Mouse (Mus musculus): ENCODE measurements around the gene Fbxw21. TPM values are rescaled to one million over a fixed set of nuclear protein-coding genes. Genes with fewer than 3 reads are reported as not detected.

The Fbxw21 gene
- polyA plus RNA-seq, 1 experiment from 2014 or later: not detected

- no peak overlapping the region for H3K9ac ChIP-seq (ENCODE audit: low read depth, low read length)
- no peak for ATAC-seq
- H3K27ac ChIP-seq (ENCODE audit: low read length): no peak overlapping the region
- WGBS: 92% methylated on average over 5 of the region's 5 CpGs
- no peaks in the 10 kb centered on the region for H3K27me3 ChIP-seq (ENCODE audit: control insufficient read depth, insufficient read depth, low read depth, low read length)
- H3K4me1 ChIP-seq (ENCODE audit: control insufficient read depth, insufficient read depth, low read length): no peaks in the 10 kb centered on the region
- no peak overlapping the region for H3K4me3 ChIP-seq (ENCODE audit: low read depth, low read length)
- H3K4me2 ChIP-seq (ENCODE audit: low read length): no peak overlapping the region
- no peaks in the 10 kb centered on the region for H3K36me3 ChIP-seq (ENCODE audit: control insufficient read depth, insufficient read depth, low read length)
- no peaks in the 10 kb centered on the region for H3K9me3 ChIP-seq (replicated peaks; ENCODE audit: control insufficient read depth, low read length, poor library complexity, severe bottlenecking)
Measured at GRCm38 (mm10) chr9:109130076-109130475, 31.8 kb downstream of the Fbxw21 start.

GRCm38 (mm10) chr9:109128211-109128610, 33.6 kb downstream of the Fbxw21 start:
- H3K9ac ChIP-seq (ENCODE audit: low read depth, low read length): no peak overlapping the region
- H3K4me3 ChIP-seq (ENCODE audit: low read depth, low read length): no peak overlapping the region
- H3K9me3 ChIP-seq (replicated peaks; ENCODE audit: control insufficient read depth, low read length, poor library complexity, severe bottlenecking): no peaks in the 10 kb centered on the region
- H3K27ac ChIP-seq (ENCODE audit: low read length): no peak overlapping the region
- H3K4me1 ChIP-seq (ENCODE audit: control insufficient read depth, insufficient read depth, low read length): no peaks in the 10 kb centered on the region
- H3K36me3 ChIP-seq (ENCODE audit: control insufficient read depth, insufficient read depth, low read length): no peaks in the 10 kb centered on the region
- 56% methylated on average over 3 of the region's 3 CpGs for WGBS
- ATAC-seq: no peak
- no peak overlapping the region for H3K4me2 ChIP-seq (ENCODE audit: low read length)
- no peaks in the 10 kb centered on the region for H3K27me3 ChIP-seq (ENCODE audit: control insufficient read depth, insufficient read depth, low read depth, low read length)

GRCm38 (mm10) chr9:109127076-109127475, 34.8 kb downstream of the Fbxw21 start:
- ATAC-seq: no peak
- Histone ChIP-seq H3K9me3 (replicated peaks; ENCODE audit: control insufficient read depth, low read length, poor library complexity, severe bottlenecking) (no peaks in the 10 kb centered on the region), H3K4me1 (ENCODE audit: control insufficient read depth, insufficient read depth, low read length) (no peaks in the 10 kb centered on the region), H3K4me3 (ENCODE audit: low read depth, low read length) (no peak overlapping the region), H3K36me3 (ENCODE audit: control insufficient read depth, insufficient read depth, low read length) (no peaks in the 10 kb centered on the region), H3K27ac (ENCODE audit: low read length) (no peak overlapping the region), H3K9ac (ENCODE audit: low read depth, low read length) (no peak overlapping the region), H3K4me2 (ENCODE audit: low read length) (no peak overlapping the region), H3K27me3 (ENCODE audit: control insufficient read depth, insufficient read depth, low read depth, low read length) (no peaks in the 10 kb centered on the region)
- 88% methylated on average over 4 of the region's 4 CpGs for WGBS

- H3K4me2 ChIP-seq (ENCODE audit: low read length): no peak overlapping the region
- no peaks in the 10 kb centered on the region for H3K9me3 ChIP-seq (replicated peaks; ENCODE audit: control insufficient read depth, low read length, poor library complexity, severe bottlenecking)
- no peak for ATAC-seq
- WGBS: 74% methylated on average over 3 of the region's 3 CpGs
- H3K36me3 ChIP-seq (ENCODE audit: control insufficient read depth, insufficient read depth, low read length): no peaks in the 10 kb centered on the region
- no peak overlapping the region for H3K9ac ChIP-seq (ENCODE audit: low read depth, low read length)
- H3K4me3 ChIP-seq (ENCODE audit: low read depth, low read length): no peak overlapping the region
- H3K27me3 ChIP-seq (ENCODE audit: control insufficient read depth, insufficient read depth, low read depth, low read length): no peaks in the 10 kb centered on the region
- no peaks in the 10 kb centered on the region for H3K4me1 ChIP-seq (ENCODE audit: control insufficient read depth, insufficient read depth, low read length)
- no peak overlapping the region for H3K27ac ChIP-seq (ENCODE audit: low read length)
Measured at GRCm38 (mm10) chr9:109125481-109125880, 36.4 kb downstream of the Fbxw21 start.

- Histone ChIP-seq H3K4me1 (ENCODE audit: control insufficient read depth, insufficient read depth, low read length) (no peaks in the 10 kb centered on the region), H3K9ac (ENCODE audit: low read depth, low read length) (no peak overlapping the region), H3K27ac (ENCODE audit: low read length) (no peak overlapping the region), H3K4me3 (ENCODE audit: low read depth, low read length) (no peak overlapping the region), H3K4me2 (ENCODE audit: low read length) (no peak overlapping the region), H3K36me3 (ENCODE audit: control insufficient read depth, insufficient read depth, low read length) (no peaks in the 10 kb centered on the region), H3K27me3 (ENCODE audit: control insufficient read depth, insufficient read depth, low read depth, low read length) (no peaks in the 10 kb centered on the region), H3K9me3 (replicated peaks; ENCODE audit: control insufficient read depth, low read length, poor library complexity, severe bottlenecking) (no peaks in the 10 kb centered on the region)
- 70% methylated on average over 2 of the region's 2 CpGs for WGBS
- ATAC-seq: no peak
Measured at GRCm38 (mm10) chr9:109125043-109125442, 36.8 kb downstream of the Fbxw21 start.

GRCm38 (mm10) chr9:109124164-109124563, 37.7 kb downstream of the Fbxw21 start:
- H3K4me2 ChIP-seq (ENCODE audit: low read length): no peak overlapping the region
- WGBS: 80% methylated on average over 3 of the region's 3 CpGs
- no peaks in the 10 kb centered on the region for H3K27me3 ChIP-seq (ENCODE audit: control insufficient read depth, insufficient read depth, low read depth, low read length)
- no peak for ATAC-seq
- peaks cover 3% of the 10 kb centered on the region for H3K36me3 ChIP-seq (ENCODE audit: control insufficient read depth, insufficient read depth, low read length)
- H3K9ac ChIP-seq (ENCODE audit: low read depth, low read length): no peak overlapping the region
- H3K27ac ChIP-seq (ENCODE audit: low read length): no peak overlapping the region
- no peaks in the 10 kb centered on the region for H3K9me3 ChIP-seq (replicated peaks; ENCODE audit: control insufficient read depth, low read length, poor library complexity, severe bottlenecking)
- no peaks in the 10 kb centered on the region for H3K4me1 ChIP-seq (ENCODE audit: control insufficient read depth, insufficient read depth, low read length)
- no peak overlapping the region for H3K4me3 ChIP-seq (ENCODE audit: low read depth, low read length)

- no peak overlapping the region for H3K4me3 ChIP-seq (ENCODE audit: low read depth, low read length)
- no peak overlapping the region for H3K4me2 ChIP-seq (ENCODE audit: low read length)
- WGBS: 53% methylated on average over 6 of the region's 6 CpGs
- no peak overlapping the region for H3K27ac ChIP-seq (ENCODE audit: low read length)
- no peaks in the 10 kb centered on the region for H3K27me3 ChIP-seq (ENCODE audit: control insufficient read depth, insufficient read depth, low read depth, low read length)
- H3K36me3 ChIP-seq (ENCODE audit: control insufficient read depth, insufficient read depth, low read length): peaks cover 8% of the 10 kb centered on the region
- H3K9me3 ChIP-seq (replicated peaks; ENCODE audit: control insufficient read depth, low read length, poor library complexity, severe bottlenecking): no peaks in the 10 kb centered on the region
- no peak for ATAC-seq
- H3K4me1 ChIP-seq (ENCODE audit: control insufficient read depth, insufficient read depth, low read length): no peaks in the 10 kb centered on the region
- no peak overlapping the region for H3K9ac ChIP-seq (ENCODE audit: low read depth, low read length)
Measured at GRCm38 (mm10) chr9:109123266-109123665, 38.6 kb downstream of the Fbxw21 start.

- no peak overlapping the region for H3K27ac ChIP-seq (ENCODE audit: low read length)
- no peak overlapping the region for H3K9ac ChIP-seq (ENCODE audit: low read depth, low read length)
- H3K36me3 ChIP-seq (ENCODE audit: control insufficient read depth, insufficient read depth, low read length): peaks cover 13% of the 10 kb centered on the region
- H3K4me2 ChIP-seq (ENCODE audit: low read length): no peak overlapping the region
- no peaks in the 10 kb centered on the region for H3K9me3 ChIP-seq (replicated peaks; ENCODE audit: control insufficient read depth, low read length, poor library complexity, severe bottlenecking)
- ATAC-seq: peak; percentile 19; the same call in 1 of the 2 replicates
- no peaks in the 10 kb centered on the region for H3K27me3 ChIP-seq (ENCODE audit: control insufficient read depth, insufficient read depth, low read depth, low read length)
- H3K4me1 ChIP-seq (ENCODE audit: control insufficient read depth, insufficient read depth, low read length): no peaks in the 10 kb centered on the region
- WGBS: 44% methylated on average over 2 of the region's 2 CpGs
- no peak overlapping the region for H3K4me3 ChIP-seq (ENCODE audit: low read depth, low read length)
Measured at GRCm38 (mm10) chr9:109122553-109123085, 39.2 kb downstream of the Fbxw21 start.

- Histone ChIP-seq H3K36me3 (ENCODE audit: control insufficient read depth, insufficient read depth, low read length) (peaks cover 24% of the 10 kb centered on the region), H3K4me1 (ENCODE audit: control insufficient read depth, insufficient read depth, low read length) (no peaks in the 10 kb centered on the region), H3K27ac (ENCODE audit: low read length) (no peak overlapping the region), H3K9ac (ENCODE audit: low read depth, low read length) (no peak overlapping the region), H3K27me3 (ENCODE audit: control insufficient read depth, insufficient read depth, low read depth, low read length) (no peaks in the 10 kb centered on the region), H3K9me3 (replicated peaks; ENCODE audit: control insufficient read depth, low read length, poor library complexity, severe bottlenecking) (no peaks in the 10 kb centered on the region), H3K4me2 (ENCODE audit: low read length) (no peak overlapping the region), H3K4me3 (ENCODE audit: low read depth, low read length) (no peak overlapping the region)
- ATAC-seq: no peak
- WGBS: 87% methylated on average over 6 of the region's 6 CpGs
Measured at GRCm38 (mm10) chr9:109120956-109121355, 40.9 kb downstream of the Fbxw21 start.
